Mouse (Mus musculus): ENCODE data around the gene Tubb4b.
"Not testable (repeated sequence)": the region's sequence is repeated elsewhere in the genome, so short reads cannot be mapped to it uniquely, and the experiment has no call there.

Gene Tubb4b

GRCm38 (mm10) chr2:25224492-25224765 is at the start of gene Tubb4b:
Gene Tubb4b (minus strand): TSS chr2:25224702.
- DNase-seq (ENCODE audit: low read depth, low spot score), result no peak

DNA sequence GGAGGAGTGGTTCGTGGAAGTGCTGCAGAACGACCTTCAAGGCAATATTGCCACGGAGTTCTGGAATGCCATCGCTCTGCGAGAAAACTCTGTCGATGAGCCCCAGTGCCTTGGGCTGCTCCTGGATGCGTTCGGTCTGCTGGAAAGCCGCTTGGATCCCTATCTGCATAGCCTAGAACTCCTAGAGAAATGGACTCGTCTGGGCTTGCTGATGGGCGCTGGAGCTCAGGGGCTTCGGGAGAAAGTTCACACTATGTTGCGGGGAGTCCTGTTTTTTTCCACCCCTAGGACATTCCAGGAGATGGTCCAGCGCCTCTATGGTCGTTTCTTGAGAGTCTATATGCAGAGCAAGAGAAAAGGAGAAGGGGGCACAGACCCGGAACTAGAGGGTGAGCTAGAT is 48.5 kb upstream of the Tubb4b start:
- no peak for DNase-seq (ENCODE audit: low read depth, low spot score)

DNA sequence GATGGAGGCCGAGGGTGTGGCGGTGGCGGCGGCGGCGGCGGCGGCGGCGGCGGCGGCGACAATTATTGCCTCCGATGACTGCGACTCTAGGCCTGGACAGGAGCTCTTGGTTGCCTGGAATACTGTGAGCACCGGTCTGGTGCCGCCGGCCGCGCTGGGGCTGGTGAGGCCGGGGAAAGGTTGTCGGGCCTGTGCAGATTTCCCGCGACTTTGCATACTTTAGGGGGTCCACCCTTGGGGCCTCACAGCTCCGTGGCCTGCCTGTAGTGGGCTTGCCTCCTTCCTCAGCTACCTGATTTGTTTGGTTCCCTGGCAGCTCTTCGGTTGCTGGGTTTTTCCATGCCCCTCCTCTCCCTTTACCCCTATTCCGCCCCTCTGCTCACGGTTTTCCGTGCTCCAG is 48.0 kb upstream of the Tubb4b start:
- no peak for DNase-seq (ENCODE audit: low read depth, low spot score)

GRCm38 (mm10) chr2:25271827-25272511 is 47.5 kb upstream of the Tubb4b start, which contains the start of the genes Ssna1 and Anapc2:
Gene Ssna1 (minus strand): TSS chr2:25272438.
Gene Anapc2 (plus strand): TSS chr2:25272478.
- peak; percentile 97 for DNase-seq (ENCODE audit: low read depth, low spot score)

GRCm38 (mm10) chr2:25267746-25268309 is 43.3 kb upstream of the Tubb4b start:
- DNase-seq (ENCODE audit: low read depth, low spot score), result no peak

GRCm38 (mm10) chr2:25267241-25267640 is 42.7 kb upstream of the Tubb4b start:
- no peak for DNase-seq (ENCODE audit: low read depth, low spot score)

DNA sequence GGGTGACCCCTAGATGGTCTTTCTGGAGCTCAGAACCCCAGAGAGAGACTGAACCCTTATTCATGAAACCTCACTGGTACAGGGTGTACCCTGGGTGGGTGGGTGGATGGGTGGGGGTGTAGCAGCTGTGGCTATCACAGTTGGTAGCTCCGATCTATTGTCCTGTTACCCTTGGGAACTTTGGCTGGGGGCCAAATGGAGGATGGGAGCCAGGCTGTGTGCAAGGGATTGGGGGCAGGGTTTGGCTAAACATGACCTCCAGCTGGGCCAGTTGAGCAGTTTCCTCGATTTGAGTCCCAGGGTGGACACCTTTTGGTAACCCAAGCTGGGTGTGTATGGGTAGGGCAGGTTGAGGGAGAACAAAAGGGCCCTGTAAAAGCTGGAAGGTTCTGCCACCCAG is 42.2 kb upstream of the Tubb4b start:
- no peak for DNase-seq (ENCODE audit: low read depth, low spot score)

DNA sequence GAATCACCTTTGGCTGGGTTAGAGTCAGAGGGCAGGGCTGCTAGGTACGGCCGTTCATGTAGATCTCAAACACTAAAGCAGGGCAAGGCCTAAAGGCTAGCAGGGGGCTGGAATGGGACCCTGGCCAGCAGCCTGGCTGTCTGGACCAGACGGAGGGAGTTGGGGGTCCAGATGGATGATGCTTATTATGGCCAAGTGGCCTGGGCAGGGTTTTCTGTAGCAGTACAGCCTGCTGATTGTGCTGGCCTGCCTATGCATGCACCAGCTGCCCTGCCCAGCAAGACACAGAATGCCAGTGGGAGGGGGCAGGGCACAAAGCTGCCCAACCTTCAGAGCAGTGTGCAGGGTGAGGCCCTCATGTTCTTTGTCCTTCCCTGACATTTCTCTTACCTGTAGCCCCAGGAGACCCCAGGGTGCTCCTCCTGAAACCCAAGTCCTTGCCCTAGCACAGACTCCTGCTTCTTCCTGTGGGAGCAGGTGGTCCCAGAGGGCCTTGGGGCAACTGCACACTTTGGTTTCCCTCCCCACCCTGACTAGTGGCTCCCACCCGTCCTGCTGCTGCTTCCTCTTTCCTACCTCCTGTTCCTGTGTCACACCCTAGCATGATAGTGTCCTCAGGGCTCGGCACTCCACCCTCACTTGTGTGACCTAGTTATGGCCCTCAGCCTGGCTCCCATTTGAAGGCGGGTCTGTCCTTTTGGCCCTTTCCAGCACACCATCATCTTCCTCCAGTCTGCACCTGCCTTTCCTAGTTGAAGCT is 41.6 kb upstream of the Tubb4b start:
- no peak for DNase-seq (ENCODE audit: low read depth, low spot score)

GRCm38 (mm10) chr2:25264851-25265250 is 40.3 kb upstream of the Tubb4b start:
- DNase-seq (ENCODE audit: low read depth, low spot score), result no peak

DNA sequence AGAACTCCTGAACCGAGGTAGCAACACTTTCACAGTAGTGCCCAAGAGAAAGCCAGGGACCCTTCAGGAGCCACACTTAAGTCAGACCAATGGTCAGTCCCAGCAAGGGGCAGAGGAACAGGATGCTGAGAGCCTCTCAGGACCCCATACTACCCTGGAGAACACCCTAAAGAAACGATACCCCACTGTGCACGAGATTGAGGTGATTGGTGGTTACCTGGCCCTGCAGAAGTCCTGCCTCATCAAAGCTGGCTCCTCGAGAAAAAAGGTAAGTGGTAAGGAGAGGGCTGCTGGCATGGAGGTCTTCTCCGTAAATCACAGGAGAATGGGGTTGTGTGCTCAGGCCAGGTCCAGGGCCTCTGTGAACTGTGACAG is 39.8 kb upstream of the Tubb4b start:
- no peak for DNase-seq (ENCODE audit: low read depth, low spot score)

- no peak for DNase-seq (ENCODE audit: low read depth, low spot score)
These were observed 39.3 kb upstream of the Tubb4b start for GRCm38 (mm10) chr2:25263623-25264285.

- DNase-seq (ENCODE audit: low read depth, low spot score), result no peak
These were observed 38.5 kb upstream of the Tubb4b start for GRCm38 (mm10) chr2:25262795-25263622.

GRCm38 (mm10) chr2:25262291-25262767 is 37.8 kb upstream of the Tubb4b start, which contains the start of gene Tprn:
Gene Tprn (plus strand): TSS chr2:25262618.
- peak; percentile 89 for DNase-seq (ENCODE audit: low read depth, low spot score)

DNA sequence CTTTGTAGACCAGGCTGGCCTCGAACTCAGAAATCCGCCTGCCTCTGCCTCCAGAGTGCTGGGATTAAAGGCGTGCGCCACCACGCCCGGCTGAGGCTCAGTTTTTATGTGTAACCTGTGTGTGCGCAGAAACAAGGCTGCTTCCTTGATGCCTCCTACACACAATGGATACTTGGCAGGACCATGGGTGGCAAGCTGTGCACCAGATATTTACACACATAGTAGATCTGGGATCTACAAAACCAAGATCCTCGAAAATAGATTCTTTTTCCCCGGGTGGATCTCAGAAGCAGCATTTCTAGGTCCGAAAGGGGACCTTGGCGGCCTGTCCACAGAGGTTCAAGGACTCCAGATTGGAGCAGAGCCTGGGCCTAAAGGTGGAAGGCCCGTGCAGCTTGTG is 37.4 kb upstream of the Tubb4b start:
- DNase-seq (ENCODE audit: low read depth, low spot score), result no peak

GRCm38 (mm10) chr2:25258887-25259286 is 34.4 kb upstream of the Tubb4b start:
- no peak for DNase-seq (ENCODE audit: low read depth, low spot score)

GRCm38 (mm10) chr2:25257250-25257649 is 32.7 kb upstream of the Tubb4b start:
- not testable (repeated sequence) for DNase-seq (ENCODE audit: low read depth, low spot score)

GRCm38 (mm10) chr2:25256443-25257109 is 32.1 kb upstream of the Tubb4b start:
- DNase-seq (ENCODE audit: low read depth, low spot score), result not testable (repeated sequence)

- DNase-seq (ENCODE audit: low read depth, low spot score), result peak; percentile 86
These were observed 30.8 kb upstream of the Tubb4b start, which contains the start of gene Tmem203 for GRCm38 (mm10) chr2:25255284-25255779. Gene Tmem203 (plus strand): TSS chr2:25255439.

GRCm38 (mm10) chr2:25252331-25252730 is 27.8 kb upstream of the Tubb4b start:
- DNase-seq (ENCODE audit: low read depth, low spot score), result no peak

All from embryo, embryonic 11.5 days (tissue).